Mouse (Mus musculus) 3T3-L1 (cell line): Measurements from ENCODE around the gene Zbtb1.
A peak's percentile ranks its signal among the peaks of the same experiment; 100 is the strongest.
"Not testable (repeated sequence)": the region's sequence is repeated elsewhere in the genome, so short reads cannot be mapped to it uniquely, and the experiment has no call there.

ENCODE experiments used
- DNase-seq: peaks from one replicate; pipeline ENCODE4 v3.0.0-alpha.2; 2015; ENCODE audit warnings: low read depth, low spot score

Zbtb1 gene

GRCm38 (mm10) chr12:76403886-76404537 lies 33.9 kb downstream of the Zbtb1 start, which contains the start of gene Hspa2:
Gene Hspa2, plus strand, starts transcription at chr12:76404176.
- peak; percentile 99 for DNase-seq

- DNase-seq = no peak
These were observed 34.7 kb downstream of the Zbtb1 start for GRCm38 (mm10) chr12:76404836-76405182.

- no peak for DNase-seq
These were observed 35.3 kb downstream of the Zbtb1 start for GRCm38 (mm10) chr12:76405183-76405970.

GRCm38 (mm10) chr12:76405971-76406370 lies 35.9 kb downstream of the Zbtb1 start:
- DNase-seq = no peak

- DNase-seq = no peak
These were observed 37.1 kb downstream of the Zbtb1 start for GRCm38 (mm10) chr12:76407184-76407583.

- DNase-seq = no peak
These were observed 39.1 kb downstream of the Zbtb1 start for GRCm38 (mm10) chr12:76409166-76409565.

- DNase-seq = no peak
These were observed 45.4 kb downstream of the Zbtb1 start for GRCm38 (mm10) chr12:76415383-76416010.

- no peak for DNase-seq
These were observed 47.4 kb downstream of the Zbtb1 start, which contains the start of gene Ppp1r36 for GRCm38 (mm10) chr12:76417433-76417854. Gene Ppp1r36, plus strand, starts transcription at chr12:76417538.

GRCm38 (mm10) chr12:76418346-76418745 lies 48.3 kb downstream of the Zbtb1 start:
- no peak for DNase-seq

- DNase-seq = no peak
These were observed 55.2 kb downstream of the Zbtb1 start for GRCm38 (mm10) chr12:76425256-76425655.

GRCm38 (mm10) chr12:76427546-76427945 lies 57.5 kb downstream of the Zbtb1 start:
- DNase-seq = no peak

GRCm38 (mm10) chr12:76430879-76431406 lies 60.9 kb downstream of the Zbtb1 start:
- DNase-seq = no peak

- DNase-seq = no peak
These were observed 61.4 kb downstream of the Zbtb1 start for GRCm38 (mm10) chr12:76431431-76431830.

- no peak for DNase-seq
These were observed 64.0 kb downstream of the Zbtb1 start for GRCm38 (mm10) chr12:76434111-76434510.

- no peak for DNase-seq
These were observed 65.0 kb downstream of the Zbtb1 start for GRCm38 (mm10) chr12:76435084-76435483.

GRCm38 (mm10) chr12:76435549-76435948 lies 65.5 kb downstream of the Zbtb1 start:
- DNase-seq = no peak

GRCm38 (mm10) chr12:76443488-76443887 lies 73.4 kb downstream of the Zbtb1 start:
- DNase-seq = not testable (repeated sequence)

- DNase-seq = no peak
These were observed 74.3 kb downstream of the Zbtb1 start for GRCm38 (mm10) chr12:76444359-76444772.

GRCm38 (mm10) chr12:76444862-76445261 lies 74.8 kb downstream of the Zbtb1 start:
- no peak for DNase-seq

GRCm38 (mm10) chr12:76446201-76446600 lies 76.1 kb downstream of the Zbtb1 start:
- DNase-seq = no peak
